Mouse (Mus musculus): ENCODE data around the gene D630045J12Rik. TPM values are rescaled to one million over a fixed set of nuclear protein-coding genes. Genes with fewer than 3 reads are reported as not detected.

The D630045J12Rik gene
- polyA plus RNA-seq, 1 experiment from 2014 or later, result 3.5 TPM

DNA sequence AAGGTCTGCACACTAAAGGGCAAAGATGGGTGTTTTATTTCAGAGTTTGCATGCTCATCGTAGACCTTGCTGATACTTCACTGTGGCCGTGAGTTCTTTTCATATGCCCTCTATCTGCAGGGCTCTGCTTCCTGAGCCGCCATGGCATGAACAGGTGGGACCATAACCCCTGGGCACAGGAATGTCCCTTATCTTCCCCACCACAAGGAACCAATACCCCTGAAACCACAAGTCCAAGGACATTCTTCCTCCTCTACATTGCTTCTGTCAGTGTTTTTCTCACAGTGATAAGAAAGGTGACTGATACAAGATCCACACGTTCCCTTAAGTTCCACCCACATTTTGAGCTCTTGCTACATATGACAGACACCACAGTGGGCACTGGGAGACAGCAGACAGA, 3.0 kb upstream of the D630045J12Rik start:
- Histone ChIP-seq H3K4me2 (ENCODE audit: low read length) (no peak overlapping the region), H3K27me3 (ENCODE audit: insufficient read depth, low read length) (no peaks in the 10 kb centered on the region), H3K4me1 (replicated peaks; ENCODE audit: insufficient read depth, low read length) (peaks cover 9% of the 10 kb centered on the region; the same call in 1 of the 2 replicates), H3K4me3 (replicated peaks; ENCODE audit: low read depth, low read length) (no peak overlapping the region), H3K9me3 (replicated peaks; ENCODE audit: low read length) (no peaks in the 10 kb centered on the region), H3K9ac (ENCODE audit: low read depth, low read length) (no peak overlapping the region), H3K27ac (no peak overlapping the region), H3K36me3 (ENCODE audit: insufficient read depth, low read length) (no peaks in the 10 kb centered on the region)
- no peak for ATAC-seq (replicated peaks; ENCODE audit: low FRiP score, low read depth)
- DNase-seq (ENCODE audit: low spot score), result no peak
- no peak for TF ChIP-seq CTCF (IDR thresholded peaks at IDR 0.05; ENCODE audit: low read depth)
- 85% methylated on average over 4 of the region's 4 CpGs for WGBS

DNA sequence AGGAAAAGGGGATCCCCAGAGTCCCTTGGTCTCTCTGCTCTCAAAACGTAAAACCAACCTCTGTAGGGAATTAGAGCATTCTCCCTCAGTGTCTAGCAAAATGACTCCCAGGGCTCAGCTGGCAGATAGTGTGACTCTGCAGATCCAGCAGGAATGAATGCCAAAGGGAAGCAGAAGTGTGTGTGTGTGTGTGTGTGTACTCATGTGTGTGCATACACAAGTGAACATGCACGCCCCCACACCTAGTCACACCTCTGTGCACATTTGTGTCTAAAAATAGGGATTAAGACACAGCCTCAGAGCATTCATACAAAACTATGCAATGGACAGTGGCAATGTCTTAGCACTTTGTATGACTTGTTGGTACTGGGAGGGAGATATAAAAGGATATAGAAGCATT, 2.0 kb upstream of the D630045J12Rik start:
- Histone ChIP-seq H3K9ac (ENCODE audit: low read depth, low read length) (no peak overlapping the region), H3K4me1 (replicated peaks; ENCODE audit: insufficient read depth, low read length) (peaks cover 15% of the 10 kb centered on the region; the same call in 1 of the 2 replicates), H3K4me2 (ENCODE audit: low read length) (no peak overlapping the region), H3K27me3 (ENCODE audit: insufficient read depth, low read length) (no peaks in the 10 kb centered on the region), H3K36me3 (ENCODE audit: insufficient read depth, low read length) (no peaks in the 10 kb centered on the region), H3K9me3 (replicated peaks; ENCODE audit: low read length) (no peaks in the 10 kb centered on the region), H3K4me3 (replicated peaks; ENCODE audit: low read depth, low read length) (no peak overlapping the region), H3K27ac (no peak overlapping the region)
- no peak for DNase-seq (ENCODE audit: low spot score)
- no peak for TF ChIP-seq CTCF (IDR thresholded peaks at IDR 0.05; ENCODE audit: low read depth)
- no peak for ATAC-seq (replicated peaks; ENCODE audit: low FRiP score, low read depth)
- WGBS, result 83% methylated on average over 2 of the region's 2 CpGs

DNA sequence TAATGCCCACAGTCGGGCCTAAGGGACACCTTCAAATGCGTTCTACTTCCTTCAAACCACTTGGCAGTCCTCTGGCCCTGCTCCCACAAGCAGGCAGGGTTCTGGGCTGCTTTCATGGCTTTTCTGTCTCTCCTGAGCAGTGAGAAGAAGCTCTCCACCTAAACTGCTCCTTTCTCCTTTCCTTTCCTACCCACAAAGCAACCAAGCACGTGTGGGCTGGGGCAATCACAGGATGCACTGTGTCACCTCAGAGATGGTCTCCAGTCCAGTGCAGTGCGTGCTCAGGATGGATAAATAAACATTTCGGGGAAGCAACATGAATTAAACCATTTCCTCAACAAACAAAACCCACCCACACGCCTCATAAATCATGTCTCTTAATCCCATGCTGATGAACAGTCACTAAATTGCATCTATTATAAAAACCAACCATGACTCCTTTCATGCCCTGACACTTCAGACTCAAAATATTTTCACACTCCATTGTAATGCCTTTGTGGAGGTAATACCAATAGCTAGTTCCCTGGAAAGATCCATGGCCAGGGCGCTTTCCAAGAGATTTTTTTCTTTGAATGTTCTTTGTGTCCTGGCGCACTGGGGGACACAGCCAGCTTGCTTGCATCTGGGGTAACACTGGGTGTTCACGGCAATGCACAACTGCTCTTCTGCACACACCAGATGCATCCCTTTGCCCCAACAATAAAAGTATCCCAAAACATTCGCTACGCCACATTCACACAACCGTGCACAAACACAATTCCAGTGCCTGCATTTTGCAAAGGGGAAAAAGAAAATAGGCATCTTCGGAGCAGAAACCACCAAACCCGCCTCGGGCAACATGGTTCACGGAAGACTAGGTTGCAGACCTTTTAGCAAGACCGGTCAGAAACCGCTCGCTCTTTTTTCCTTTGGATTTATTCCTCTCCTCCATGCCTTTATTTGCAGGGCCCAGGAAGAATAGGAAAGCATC, 758 bp downstream of the D630045J12Rik start:
- TF ChIP-seq CTCF (IDR thresholded peaks at IDR 0.05; ENCODE audit: low read depth), result no peak
- H3K36me3 ChIP-seq (ENCODE audit: insufficient read depth, low read length), result no peaks in the 10 kb centered on the region
- H3K4me3 ChIP-seq (replicated peaks; ENCODE audit: low read depth, low read length), result peak overlapping the region; percentile 75
- H3K4me2 ChIP-seq (ENCODE audit: low read length), result peak overlapping the region; percentile 97
- H3K27me3 ChIP-seq (ENCODE audit: insufficient read depth, low read length), result no peaks in the 10 kb centered on the region
- 2% methylated on average over 19 of the region's 19 CpGs for WGBS
- ATAC-seq (replicated peaks; ENCODE audit: low FRiP score, low read depth), result no peak
- H3K9me3 ChIP-seq (replicated peaks; ENCODE audit: low read length), result no peaks in the 10 kb centered on the region
- H3K4me1 ChIP-seq (replicated peaks; ENCODE audit: insufficient read depth, low read length), result peaks cover 15% of the 10 kb centered on the region; the same call in 1 of the 2 replicates
- H3K9ac ChIP-seq (ENCODE audit: low read depth, low read length), result peak overlapping the region; percentile 87
- peak overlapping the region; percentile 82 for H3K27ac ChIP-seq
- peak; percentile 65 for DNase-seq (ENCODE audit: low spot score)

DNA sequence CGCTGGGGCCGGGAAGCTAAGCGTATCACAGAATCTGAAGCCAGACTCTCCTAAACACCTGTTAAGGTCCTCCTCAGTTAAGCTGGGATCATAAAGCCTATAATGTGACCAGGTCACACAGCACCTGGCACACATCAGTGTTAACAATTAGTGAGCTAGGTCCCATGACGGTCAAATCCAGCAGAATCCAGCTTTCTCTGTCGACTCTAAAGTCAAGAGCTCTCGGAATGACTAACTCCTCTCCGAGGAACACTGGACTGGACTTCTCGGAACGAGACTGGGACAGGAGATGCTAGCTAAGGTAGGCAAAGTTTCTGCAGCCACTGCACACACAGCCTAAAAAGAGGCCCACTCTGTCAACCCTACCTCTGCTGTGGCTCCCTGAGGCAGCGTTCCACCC, 1.7 kb downstream of the D630045J12Rik start:
- no peak for ATAC-seq (replicated peaks; ENCODE audit: low FRiP score, low read depth)
- H3K9ac ChIP-seq (ENCODE audit: low read depth, low read length), result no peak overlapping the region
- no peak overlapping the region for H3K4me3 ChIP-seq (replicated peaks; ENCODE audit: low read depth, low read length)

DNA sequence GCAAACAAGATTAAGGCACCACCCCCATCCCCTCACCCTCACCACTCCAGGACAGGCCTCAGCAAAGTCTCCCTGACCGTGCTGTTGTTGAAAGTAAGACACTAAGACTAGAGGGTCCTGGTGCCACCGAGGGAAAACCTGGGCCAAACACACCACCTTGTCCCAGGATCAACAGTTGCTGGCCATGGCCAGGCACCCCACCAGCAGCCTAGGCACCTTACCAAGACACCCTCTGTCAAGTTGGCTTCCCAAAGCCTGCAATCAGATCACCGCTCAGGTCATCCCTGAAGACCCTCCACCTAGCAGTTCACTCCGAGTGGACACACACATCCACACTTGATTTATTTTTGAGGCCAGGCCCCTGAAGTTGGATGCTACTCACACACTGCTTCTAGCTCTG, 2.3 kb downstream of the D630045J12Rik start:
- 43% methylated on average over 4 of the region's 4 CpGs for WGBS
- H3K9ac ChIP-seq (ENCODE audit: low read depth, low read length), result no peak overlapping the region
- no peak for DNase-seq (ENCODE audit: low spot score)
- peaks cover 15% of the 10 kb centered on the region; the same call in 1 of the 2 replicates for H3K4me1 ChIP-seq (replicated peaks; ENCODE audit: insufficient read depth, low read length)
- H3K36me3 ChIP-seq (ENCODE audit: insufficient read depth, low read length), result no peaks in the 10 kb centered on the region
- H3K4me3 ChIP-seq (replicated peaks; ENCODE audit: low read depth, low read length), result no peak overlapping the region
- peak overlapping the region; percentile 97; the same call in 1 of the 2 replicates for H3K4me2 ChIP-seq (ENCODE audit: low read length)
- no peak for ATAC-seq (replicated peaks; ENCODE audit: low FRiP score, low read depth)
- no peaks in the 10 kb centered on the region for H3K27me3 ChIP-seq (ENCODE audit: insufficient read depth, low read length)
- no peaks in the 10 kb centered on the region for H3K9me3 ChIP-seq (replicated peaks; ENCODE audit: low read length)
- no peak for TF ChIP-seq CTCF (IDR thresholded peaks at IDR 0.05; ENCODE audit: low read depth)
- no peak overlapping the region for H3K27ac ChIP-seq

More for the DNA sequence above, 1.7 kb downstream of the D630045J12Rik start:
- Histone ChIP-seq H3K4me2 (ENCODE audit: low read length) (peak overlapping the region; percentile 97), H3K36me3 (ENCODE audit: insufficient read depth, low read length) (no peaks in the 10 kb centered on the region), H3K27me3 (ENCODE audit: insufficient read depth, low read length) (no peaks in the 10 kb centered on the region), H3K27ac (no peak overlapping the region), H3K9me3 (replicated peaks; ENCODE audit: low read length) (no peaks in the 10 kb centered on the region), H3K4me1 (replicated peaks; ENCODE audit: insufficient read depth, low read length) (peaks cover 15% of the 10 kb centered on the region; the same call in 1 of the 2 replicates)
- TF ChIP-seq CTCF (IDR thresholded peaks at IDR 0.05; ENCODE audit: low read depth), result no peak
- WGBS, result 31% methylated on average over 10 of the region's 10 CpGs
- DNase-seq (ENCODE audit: low spot score), result no peak

DNA sequence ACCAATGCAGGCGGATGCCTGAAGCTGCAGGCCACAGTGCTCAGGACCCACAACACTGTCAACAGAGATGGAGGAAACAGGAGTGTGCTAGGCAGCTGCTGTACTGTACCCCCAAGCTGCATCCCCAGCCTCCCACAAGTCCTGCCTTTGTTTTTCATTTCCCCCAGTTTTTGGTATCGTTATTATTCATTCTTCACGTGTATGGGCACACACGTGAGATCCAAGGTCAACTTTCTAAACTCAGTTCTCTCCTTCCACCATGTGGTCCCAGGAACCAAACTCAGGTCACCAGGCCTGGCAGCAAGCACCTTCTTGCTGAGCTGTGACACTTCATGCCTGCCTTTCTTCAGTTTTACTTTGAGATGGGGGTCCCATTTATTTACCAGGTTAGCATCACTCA, 6.4 kb downstream of the D630045J12Rik start:
- Histone ChIP-seq H3K9me3 (replicated peaks; ENCODE audit: low read length) (no peaks in the 10 kb centered on the region), H3K27me3 (ENCODE audit: insufficient read depth, low read length) (no peaks in the 10 kb centered on the region), H3K27ac (no peak overlapping the region), H3K9ac (ENCODE audit: low read depth, low read length) (no peak overlapping the region), H3K4me1 (replicated peaks; ENCODE audit: insufficient read depth, low read length) (peaks cover 17% of the 10 kb centered on the region), H3K4me3 (replicated peaks; ENCODE audit: low read depth, low read length) (no peak overlapping the region), H3K36me3 (ENCODE audit: insufficient read depth, low read length) (no peaks in the 10 kb centered on the region), H3K4me2 (ENCODE audit: low read length) (no peak overlapping the region)
- no peak for TF ChIP-seq CTCF (IDR thresholded peaks at IDR 0.05; ENCODE audit: low read depth)
- ATAC-seq (replicated peaks; ENCODE audit: low FRiP score, low read depth), result no peak
- WGBS, result 77% methylated on average over 4 of the region's 4 CpGs
- DNase-seq (ENCODE audit: low spot score), result no peak

Measured in kidney, postnatal 0 days (tissue).